Mouse (Mus musculus) heart, postnatal 0 days (tissue): ENCODE data around the gene Krtap3-2.

Experiments
- CTCF ChIP-seq: IDR thresholded peaks from 2 replicates; pipeline ENCODE4 v1.5.1; 2016; ENCODE audit warnings: antibody characterized with exemption, control low read depth, low read depth
- EP300 ChIP-seq: IDR thresholded peaks from 2 replicates; pipeline ENCODE4 v1.6.1; 2016; ENCODE audit warnings: antibody characterized with exemption, low read depth

- TF ChIP-seq CTCF (no peak), EP300 (no peak)
These were observed 28.4 kb upstream of the Krtap3-2 start for GRCm38 (mm10) chr11:99585096-99585495.
